Mouse (Mus musculus): ENCODE measurements around the gene Gdf1.
A peak's percentile ranks its signal among the peaks of the same experiment; 100 is the strongest.

The Gdf1 gene

GRCm38 (mm10) chr8:70366588-70366987 is 37.0 kb downstream of the Gdf1 start:
- no peak for DNase-seq

DNA sequence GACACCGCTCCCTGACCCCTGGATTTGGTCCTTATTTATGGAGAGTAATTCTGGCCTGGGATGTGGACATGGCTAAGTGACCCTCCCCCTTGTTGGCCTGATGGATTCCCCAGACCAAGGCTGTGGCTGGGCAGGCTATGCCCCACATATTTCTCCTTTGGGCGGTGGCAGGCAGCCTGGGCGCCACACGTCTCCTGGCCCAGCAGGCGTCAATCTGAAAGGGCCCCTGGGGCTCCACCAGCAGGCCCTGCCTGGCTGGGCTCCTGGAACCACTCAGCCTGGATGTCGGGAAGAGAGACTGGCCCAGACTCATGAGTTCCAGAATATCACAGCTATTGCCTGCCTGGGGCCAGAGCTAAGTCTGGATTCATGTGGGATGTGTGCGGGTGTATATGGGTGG is 40.9 kb downstream of the Gdf1 start:
- DNase-seq, result no peak

DNA sequence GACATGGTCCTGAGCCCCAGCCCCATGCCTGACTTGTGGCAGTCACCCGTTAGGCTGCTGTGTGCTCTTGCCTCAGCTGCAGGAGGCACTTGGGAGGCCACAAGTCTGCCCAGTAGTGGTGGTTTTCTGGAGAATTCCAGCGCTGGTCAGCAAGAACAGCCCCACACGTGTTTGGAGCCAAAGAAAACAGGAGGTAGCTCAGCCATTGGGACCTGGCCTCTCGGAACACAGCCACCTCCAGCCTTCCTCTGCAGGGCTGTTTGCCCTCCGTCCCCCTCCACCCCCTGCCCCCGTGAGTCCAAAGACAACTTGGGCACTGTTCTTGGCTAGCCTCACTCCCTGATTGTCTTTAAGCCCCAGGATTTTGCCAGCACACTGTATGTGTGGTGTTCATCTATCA is 42.3 kb downstream of the Gdf1 start:
- DNase-seq, result no peak

DNA sequence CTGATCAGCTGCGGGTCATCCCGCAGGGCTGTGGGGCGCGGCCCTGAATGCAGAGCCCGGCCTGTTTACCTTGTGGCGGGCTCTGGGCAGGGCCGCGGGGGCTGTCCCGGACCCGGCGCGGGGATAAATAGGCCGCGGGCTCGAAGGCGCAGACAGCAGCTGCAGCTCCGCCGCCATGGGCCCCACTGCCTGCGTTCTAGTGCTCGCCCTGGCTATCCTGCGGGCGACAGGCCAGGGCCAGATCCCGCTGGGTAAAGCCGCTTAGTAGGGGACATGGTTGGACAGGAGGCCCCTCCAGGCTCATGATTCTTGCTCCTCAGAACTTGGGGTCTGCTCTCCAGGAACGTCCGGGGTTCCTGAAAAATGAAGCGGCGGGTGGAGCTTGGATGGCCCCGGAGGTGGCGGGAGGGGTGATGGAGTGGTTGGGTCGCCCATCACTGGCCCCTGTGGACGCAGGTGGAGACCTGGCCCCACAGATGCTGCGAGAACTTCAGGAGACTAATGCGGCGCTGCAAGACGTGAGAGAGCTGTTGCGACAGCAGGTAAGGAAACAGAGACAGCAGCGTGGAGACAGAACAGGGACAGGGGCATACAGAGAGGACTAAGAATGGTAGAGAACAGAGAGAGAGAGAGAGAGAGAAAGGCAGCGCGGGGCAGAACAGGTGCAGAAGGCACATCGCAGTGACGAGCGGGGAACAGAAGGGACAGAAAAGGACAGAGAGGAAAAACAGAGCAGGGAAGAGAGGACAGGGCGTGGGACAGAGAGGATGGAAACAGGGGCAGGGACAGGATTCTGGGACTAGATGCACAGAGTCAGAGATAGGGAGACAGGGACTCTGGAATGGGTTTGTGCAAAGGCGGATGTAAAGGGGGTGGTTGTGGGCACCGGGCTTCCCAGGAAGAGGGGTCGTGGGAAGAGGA is 44.0 kb downstream of the Gdf1 start, which contains the start of gene Comp:
Comp (plus strand) TSS at position 162 of the 921 bp plus-strand sequence.
- DNase-seq, result peak; percentile 39 to 61

DNA sequence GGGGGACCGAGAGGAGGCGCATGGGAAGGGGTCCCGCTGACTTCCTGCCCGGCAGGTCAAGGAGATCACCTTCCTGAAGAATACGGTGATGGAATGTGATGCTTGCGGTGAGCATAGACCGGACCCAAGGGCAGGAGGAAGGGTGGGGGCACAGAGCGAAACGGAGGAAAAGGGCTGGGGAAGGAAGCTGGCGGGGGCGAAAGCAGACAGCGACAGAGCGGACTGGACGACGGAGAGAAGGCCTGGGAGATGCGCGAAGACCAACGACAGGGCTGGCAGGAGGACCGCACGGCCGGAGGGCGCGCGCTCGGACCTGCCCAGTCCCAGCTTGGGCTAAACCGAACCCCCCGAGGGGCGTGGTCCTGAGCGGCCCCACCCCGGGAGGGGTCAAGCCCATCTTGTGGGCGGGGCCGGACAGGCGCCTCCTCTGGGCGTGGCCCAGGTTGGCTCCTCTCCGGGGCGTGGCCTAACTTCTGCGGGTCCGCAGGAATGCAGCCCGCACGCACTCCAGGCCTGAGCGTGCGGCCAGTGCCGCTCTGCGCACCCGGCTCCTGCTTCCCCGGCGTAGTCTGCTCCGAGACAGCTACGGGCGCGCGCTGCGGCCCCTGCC is 44.8 kb downstream of the Gdf1 start:
- peak; percentile 94 to 95 for DNase-seq

GRCm38 (mm10) chr8:70375212-70375859 is 45.7 kb downstream of the Gdf1 start:
- DNase-seq, result peak in 1 of 2 experiments; percentile 24

- DNase-seq, result peak; percentile 31 to 39
Observed at GRCm38 (mm10) chr8:70376275-70376741, 46.7 kb downstream of the Gdf1 start.

DNA sequence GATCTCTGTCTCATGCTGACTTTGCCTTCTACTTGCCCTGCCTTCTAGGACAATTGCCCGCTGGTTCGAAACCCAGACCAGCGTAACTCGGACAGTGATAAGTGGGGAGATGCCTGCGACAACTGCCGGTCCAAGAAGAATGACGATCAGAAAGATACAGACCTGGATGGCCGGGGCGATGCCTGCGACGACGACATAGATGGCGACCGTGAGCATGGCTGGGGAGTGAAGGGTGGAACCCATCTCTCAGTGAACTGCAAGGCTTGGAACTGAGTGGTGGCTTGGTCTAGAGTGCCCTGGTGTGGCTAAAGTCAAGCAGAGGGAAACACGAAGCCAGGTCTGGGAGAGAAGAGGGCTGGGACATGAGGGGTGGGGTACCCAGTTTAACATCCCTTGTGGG is 47.4 kb downstream of the Gdf1 start:
- peak in 1 of 2 experiments; percentile 19 for DNase-seq

- DNase-seq, result peak; percentile 61 to 73
Observed at GRCm38 (mm10) chr8:70380069-70380468, 50.5 kb downstream of the Gdf1 start.
